Mouse (Mus musculus) ES-E14 (cell line): Measurements from ENCODE around the gene Clic4. TPM values are rescaled to one million over a fixed set of nuclear protein-coding genes. Genes with fewer than 3 reads are reported as not detected.

ENCODE experiments used
- DNase-seq: peaks from one replicate; pipeline ENCODE4 v3.0.0-alpha.2; 2013; ENCODE audit warnings: low read depth, low spot score
- H3K27ac ChIP-seq: 2 replicates; pipeline ENCODE4 v1.5.1; 2012; ENCODE audit warnings: low read depth, mild to moderate bottlenecking, low read length, moderate library complexity, mixed read lengths; ENCODE audit not compliant: poor library complexity, insufficient read depth, severe bottlenecking
- H3K36me3 ChIP-seq: 2 replicates; pipeline ENCODE4 v1.6.1; 2012; ENCODE audit warnings: mild to moderate bottlenecking, low read length, moderate library complexity, mixed read lengths; ENCODE audit not compliant: control insufficient read depth, poor library complexity, insufficient read depth, severe bottlenecking
- H3K4me1 ChIP-seq, 2 experiments: fragments of 150-350 bp in 1 of 2; sonication (generic) in 1 of 2; 2 replicates each; pipeline ENCODE4 v1.6.1; 2012; ENCODE audit warnings: low read length in 2 of 2, mild to moderate bottlenecking in 1 of 2, mixed read lengths in 1 of 2; ENCODE audit not compliant: control insufficient read depth in 2 of 2, insufficient read depth in 2 of 2, poor library complexity in 1 of 2
- H3K4me3 ChIP-seq, 2 experiments: fragments of 150-350 bp in 1 of 2; sonication (generic) in 1 of 2; 2 replicates each; pipeline ENCODE4 v1.5.1; 2012; ENCODE audit warnings: low read length in 2 of 2, low read depth in 1 of 2, mild to moderate bottlenecking in 1 of 2, mixed read lengths in 1 of 2; ENCODE audit not compliant: insufficient read depth in 1 of 2, poor library complexity in 1 of 2, severe bottlenecking in 1 of 2
- H3K9ac ChIP-seq: 2 replicates; pipeline ENCODE4 v1.6.1; 2012; ENCODE audit warnings: low read depth, mild to moderate bottlenecking, low read length, mixed read lengths; ENCODE audit not compliant: poor library complexity, insufficient read depth, severe bottlenecking
- H3K9me3 ChIP-seq: fragments of 150-350 bp; sonication (generic); 2 replicates; pipeline ENCODE4 v1.6.1; 2012; ENCODE audit warnings: low read depth, mild to moderate bottlenecking, low read length; ENCODE audit not compliant: control insufficient read depth, insufficient read depth
- CHD2 ChIP-seq: IDR thresholded peaks from 2 replicates; pipeline ENCODE4 v1.6.1; 2014; ENCODE audit warnings: mild to moderate bottlenecking, low read depth, low read length, inconsistent platforms
- HCFC1 ChIP-seq: IDR thresholded peaks from 2 replicates; pipeline ENCODE4 v1.6.1; 2012; ENCODE audit warnings: low read length, inconsistent platforms, borderline replicate concordance; ENCODE audit not compliant: insufficient read depth
- MAFK ChIP-seq: IDR thresholded peaks from 2 replicates; pipeline ENCODE4 v1.6.1; 2014; ENCODE audit warnings: mild to moderate bottlenecking, low read depth, low read length, inconsistent platforms; ENCODE audit not compliant: insufficient read depth
- ZC3H11A ChIP-seq: IDR thresholded peaks from 2 replicates; pipeline ENCODE4 v1.6.1; 2012; ENCODE audit warnings: low read depth, mild to moderate bottlenecking, inconsistent platforms, low read length, borderline replicate concordance
- ZNF384 ChIP-seq: IDR thresholded peaks from 2 replicates; pipeline ENCODE4 v1.6.1; 2012; ENCODE audit warnings: low read depth, low read length, inconsistent platforms
- in situ Hi-C, 2 experiments: fragments of 600-800 bp; cut with MboI; formaldehyde crosslinking; loops; one replicate each; pipeline ENCODE4 v1.15.1; 2025; ENCODE audit warnings: low sequenced_read_pairs in 2 of 2, inconsistent platforms in 1 of 2; ENCODE audit not compliant: unreplicated experiment in 2 of 2
- total RNA-seq: library from RNA; depleted of rRNA; stranded (reverse); fragments of 300-350 nt; gene quantifications from 2 replicates; pipeline ENCODE4 v1.2.3, GENCODE M21; 2012

Gene Clic4
- total RNA-seq, 1 experiment = 69.3 TPM

GRCm38 (mm10) chr4:135236658-135237057 lies 36.0 kb downstream of the Clic4 start:
- Histone ChIP-seq H3K9me3 (no peaks in the 10 kb centered on the region), H3K27ac (no peak overlapping the region), H3K36me3 (peaks cover 7% of the 10 kb centered on the region; the same call in 1 of the 2 replicates), H3K4me3 (no peak overlapping the region), H3K9ac (no peak overlapping the region), H3K4me1 (peaks cover 0 to 3% of the 10 kb centered on the region in 2 experiments; a peak in 1 of 4 replicates)
- in situ Hi-C loops = no loop called here
- DNase-seq = no peak
- no peak for TF ChIP-seq HCFC1
- no peak for TF ChIP-seq ZC3H11A
- TF ChIP-seq MAFK = no peak
- TF ChIP-seq CHD2 = no peak
- TF ChIP-seq ZNF384 = no peak

DNA sequence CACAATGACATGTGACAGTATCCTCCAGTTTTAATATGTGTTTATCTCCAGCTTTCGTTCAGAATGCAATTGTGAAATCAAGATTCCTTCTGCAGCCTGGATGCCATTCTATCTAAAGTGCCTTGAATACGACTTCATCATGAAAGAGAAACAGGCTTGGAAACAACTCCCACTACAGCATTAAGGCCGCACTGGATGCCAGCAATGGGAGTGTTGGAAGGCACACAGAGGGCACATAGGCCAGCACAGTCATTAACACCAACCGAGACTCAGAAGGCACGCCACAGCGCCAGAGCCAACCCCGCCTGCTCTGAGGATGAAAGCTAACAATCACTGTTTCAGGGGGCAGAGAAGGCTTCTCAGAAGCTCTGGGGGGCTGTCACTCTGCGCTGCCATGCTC lies 37.1 kb downstream of the Clic4 start:
- Histone ChIP-seq H3K27ac (no peak overlapping the region), H3K4me3 (no peak overlapping the region), H3K9me3 (no peaks in the 10 kb centered on the region), H3K36me3 (peaks cover 11% of the 10 kb centered on the region; the same call in 1 of the 2 replicates), H3K4me1 (peaks cover 0 to 4% of the 10 kb centered on the region in 2 experiments; a peak in 1 of 4 replicates), H3K9ac (no peak overlapping the region)
- DNase-seq = no peak
- TF ChIP-seq HCFC1 (no peak), MAFK (no peak), CHD2 (no peak), ZC3H11A (no peak), ZNF384 (no peak)
- in situ Hi-C loops = no loop called here

- DNase-seq = no peak
- no peak overlapping the region for H3K27ac ChIP-seq
- H3K36me3 ChIP-seq = peaks cover 5% of the 10 kb centered on the region; the same call in 1 of the 2 replicates
- TF ChIP-seq CHD2 = no peak
- no peak for TF ChIP-seq MAFK
- TF ChIP-seq HCFC1 = no peak
- no peak for TF ChIP-seq ZC3H11A
- TF ChIP-seq ZNF384 = no peak
- H3K9ac ChIP-seq = no peak overlapping the region
- H3K4me3 ChIP-seq = no peak overlapping the region
- in situ Hi-C loops = no loop called here
- H3K4me1 ChIP-seq = peaks cover 0 to 6% of the 10 kb centered on the region in 2 experiments; a peak in 1 of 4 replicates
- no peaks in the 10 kb centered on the region for H3K9me3 ChIP-seq
Measured at GRCm38 (mm10) chr4:135232563-135232962, 40.1 kb downstream of the Clic4 start.

DNA sequence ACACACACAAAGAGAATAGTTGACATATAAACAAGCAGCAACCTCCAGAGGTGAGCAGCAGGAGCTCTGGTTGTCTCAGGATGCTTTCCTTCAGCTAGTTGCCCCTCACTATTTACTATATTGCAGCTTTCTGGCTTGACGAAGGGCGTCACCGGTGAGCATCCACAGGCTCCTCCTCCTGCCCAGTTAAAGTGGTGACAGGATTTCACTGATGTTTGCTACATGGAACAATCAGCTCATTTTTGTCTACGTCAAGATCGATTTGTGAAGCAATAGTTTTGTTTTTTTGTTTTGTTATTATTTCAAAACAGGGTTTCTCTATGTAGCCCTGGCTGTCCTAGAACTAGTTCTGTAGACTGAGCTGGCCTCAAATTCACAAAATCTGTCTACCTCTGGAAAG lies 41.1 kb downstream of the Clic4 start:
- no peak for TF ChIP-seq HCFC1
- no peak for TF ChIP-seq CHD2
- TF ChIP-seq MAFK = no peak
- TF ChIP-seq ZNF384 = no peak
- no peak for TF ChIP-seq ZC3H11A
- Histone ChIP-seq H3K9me3 (no peaks in the 10 kb centered on the region), H3K4me3 (no peak overlapping the region), H3K9ac (no peak overlapping the region), H3K36me3 (peaks cover 4% of the 10 kb centered on the region; the same call in 1 of the 2 replicates), H3K27ac (no peak overlapping the region), H3K4me1 (peaks cover 0 to 6% of the 10 kb centered on the region in 2 experiments; a peak in 1 of 4 replicates)
- in situ Hi-C loops = no loop called here
- no peak for DNase-seq

- in situ Hi-C loops = no loop called here
- Histone ChIP-seq H3K27ac (no peak overlapping the region), H3K4me1 (peaks cover 0 to 6% of the 10 kb centered on the region in 2 experiments; a peak in 1 of 4 replicates), H3K9me3 (no peaks in the 10 kb centered on the region), H3K4me3 (no peak overlapping the region), H3K36me3 (peaks cover 3% of the 10 kb centered on the region; the same call in 1 of the 2 replicates), H3K9ac (no peak overlapping the region)
- DNase-seq = no peak
- no peak for TF ChIP-seq ZC3H11A
- no peak for TF ChIP-seq HCFC1
- no peak for TF ChIP-seq MAFK
- no peak for TF ChIP-seq CHD2
- no peak for TF ChIP-seq ZNF384
Measured at GRCm38 (mm10) chr4:135231136-135231535, 41.5 kb downstream of the Clic4 start.
